Mouse (Mus musculus) 3134 (cell line): ENCODE measurements around the gene Got2.

ENCODE experiments used
- DNase-seq: peaks from one replicate; pipeline ENCODE4 v3.0.0-alpha.2; 2011; ENCODE audit warnings: low spot score; ENCODE audit not compliant: insufficient read length; ENCODE audit errors: extremely low read depth

The Got2 gene

DNA sequence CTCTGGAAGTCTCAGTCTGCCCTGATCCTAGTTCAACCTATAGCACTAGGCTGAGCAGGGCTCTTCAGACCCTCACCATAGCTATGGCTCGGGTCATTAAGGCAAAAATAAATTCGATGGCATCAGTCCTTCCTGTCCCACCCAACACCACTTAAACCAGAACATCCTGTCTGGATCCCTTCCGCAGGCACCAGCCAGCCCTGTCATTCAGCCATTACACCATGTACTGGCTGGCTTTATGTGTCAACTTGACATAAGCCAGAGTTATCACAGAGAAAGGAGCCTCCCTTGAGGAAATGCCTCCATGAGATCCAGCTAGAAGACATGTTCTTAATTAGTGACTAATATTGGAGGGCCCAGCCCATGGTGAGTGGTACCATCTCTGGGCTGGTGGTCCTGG lies 65.6 kb downstream of the Got2 start:
- no peak for DNase-seq

GRCm38 (mm10) chr8:95822096-95822495 lies 66.3 kb downstream of the Got2 start:
- DNase-seq: no peak

- DNase-seq: no peak
These were observed 67.1 kb downstream of the Got2 start for GRCm38 (mm10) chr8:95821266-95821665.

GRCm38 (mm10) chr8:95818211-95818610 lies 70.1 kb downstream of the Got2 start:
- DNase-seq: no peak

DNA sequence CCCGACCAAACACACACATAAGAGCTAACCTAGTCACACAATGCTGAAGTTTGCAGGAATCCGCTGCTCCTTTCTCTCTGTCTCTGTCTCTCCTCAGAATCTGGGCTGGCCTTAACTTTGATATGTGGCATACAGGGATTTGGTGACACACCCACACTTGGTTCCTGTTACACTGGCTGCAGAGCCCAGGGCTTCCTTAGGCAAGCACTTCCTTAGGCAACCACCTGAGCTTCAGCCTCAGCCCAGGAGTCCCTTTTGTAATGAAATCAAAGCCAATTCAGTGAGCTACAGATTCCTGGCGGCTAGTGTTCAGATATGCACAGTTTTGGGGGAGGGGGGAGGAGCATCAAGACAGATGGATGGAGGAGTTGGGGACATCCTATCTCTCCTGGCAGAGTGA lies 70.8 kb downstream of the Got2 start:
- DNase-seq: no peak

GRCm38 (mm10) chr8:95816044-95816708 lies 72.2 kb downstream of the Got2 start:
- no peak for DNase-seq
